ENCODE assay signal across 23 mouse cellular contexts in the genomic region with DNA sequence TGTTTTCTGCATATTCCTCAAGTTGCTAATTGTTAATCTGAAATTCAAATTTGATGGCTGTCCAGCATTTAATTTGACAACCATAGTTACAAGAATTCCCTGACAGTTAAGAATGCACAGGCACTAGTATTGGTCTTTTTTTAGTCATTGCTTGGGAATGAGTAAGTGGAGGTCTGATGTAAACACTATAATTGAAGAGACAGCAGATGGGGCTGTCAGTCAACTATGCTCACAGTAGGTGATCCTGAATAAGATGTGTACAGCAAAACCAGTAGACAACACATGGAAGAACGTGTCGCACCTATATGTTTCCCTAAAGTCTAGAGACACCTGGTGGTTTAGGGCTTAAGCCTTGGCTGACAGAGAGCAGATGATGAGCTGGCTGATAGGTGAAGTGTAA.
DNase-seq lines count a peak whose midpoint lies in the region; ATAC-seq and TF ChIP-seq lines count a peak whose summit lies in the region.
"Had no signal": no experiment of that assay in that cellular context is flagged by ENCODE, and none has a peak within 500 bp of the region (broad histone marks: within the 10 kb centered on the region; RNA-seq: fewer than 3 reads in every experiment).

No protein-coding gene starts in this region.

- WGBS in forebrain, embryonic 13.5 days, result 81% methylated on average over 2 of the region's 2 CpGs
- WGBS in forebrain, embryonic 11.5 days, result 84% methylated on average over 2 of the region's 2 CpGs
- 69% methylated on average over 2 of the region's 2 CpGs for WGBS in forebrain, embryonic 15.5 days
- 68% methylated on average over 2 of the region's 2 CpGs for WGBS in forebrain, postnatal 0 days
- 89% methylated on average over 2 of the region's 2 CpGs for WGBS in midbrain, embryonic 12.5 days
- 87% methylated on average over 2 of the region's 2 CpGs for WGBS in midbrain, embryonic 15.5 days

- no peak overlapping the region for H3K4me2 ChIP-seq in forebrain, embryonic 13.5 days
- no peak overlapping the region for H3K4me2 ChIP-seq in forebrain, embryonic 11.5 days (ENCODE audit: low read depth, low read length, severe bottlenecking)
- no peak overlapping the region for H3K4me2 ChIP-seq in forebrain, embryonic 15.5 days (replicated peaks)
- H3K4me2 ChIP-seq in forebrain, postnatal 0 days (ENCODE audit: low read depth), result no peak overlapping the region
- H3K4me2 ChIP-seq in midbrain, embryonic 12.5 days (replicated peaks), result no peak overlapping the region
- H3K4me2 ChIP-seq in midbrain, embryonic 15.5 days, result no peak overlapping the region
- H3K4me2 ChIP-seq: embryonic facial prominence, embryonic 12.5 days had no signal

- no peaks in the 10 kb centered on the region for H3K9me3 ChIP-seq in forebrain, embryonic 13.5 days (replicated peaks)
- no peaks in the 10 kb centered on the region for H3K9me3 ChIP-seq in forebrain, embryonic 11.5 days (ENCODE audit: control insufficient read depth, low read length)
- H3K9me3 ChIP-seq in forebrain, embryonic 15.5 days, result no peaks in the 10 kb centered on the region
- no peaks in the 10 kb centered on the region for H3K9me3 ChIP-seq in forebrain, postnatal 0 days (ENCODE audit: low read length)
- H3K9me3 ChIP-seq in midbrain, embryonic 12.5 days, result no peaks in the 10 kb centered on the region
- H3K9me3 ChIP-seq in midbrain, embryonic 15.5 days, result no peaks in the 10 kb centered on the region
- H3K9me3 ChIP-seq: embryonic facial prominence, embryonic 10.5 days; embryonic facial prominence, embryonic 12.5 days had no signal

- no peaks in the 10 kb centered on the region for H3K27me3 ChIP-seq in forebrain, embryonic 13.5 days
- H3K27me3 ChIP-seq in forebrain, embryonic 11.5 days (ENCODE audit: control insufficient read depth, insufficient read depth, low read length), result no peaks in the 10 kb centered on the region
- H3K27me3 ChIP-seq in forebrain, embryonic 15.5 days, result no peaks in the 10 kb centered on the region
- no peaks in the 10 kb centered on the region for H3K27me3 ChIP-seq in forebrain, postnatal 0 days (ENCODE audit: insufficient read depth, low read length)
- no peaks in the 10 kb centered on the region for H3K27me3 ChIP-seq in midbrain, embryonic 12.5 days
- H3K27me3 ChIP-seq in midbrain, embryonic 15.5 days (replicated peaks), result no peaks in the 10 kb centered on the region
- H3K27me3 ChIP-seq: CH12.LX; embryonic facial prominence, embryonic 12.5 days; Patski had no signal

- no peak overlapping the region for H3K27ac ChIP-seq in forebrain, embryonic 13.5 days
- H3K27ac ChIP-seq in forebrain, embryonic 11.5 days (ENCODE audit: low read depth, low read length), result no peak overlapping the region
- no peak overlapping the region for H3K27ac ChIP-seq in forebrain, embryonic 15.5 days (replicated peaks)
- no peak overlapping the region for H3K27ac ChIP-seq in forebrain, postnatal 0 days (ENCODE audit: low read depth, low read length)
- no peak overlapping the region for H3K27ac ChIP-seq in midbrain, embryonic 12.5 days (replicated peaks)
- H3K27ac ChIP-seq in midbrain, embryonic 15.5 days, result no peak overlapping the region
- H3K27ac ChIP-seq: embryonic facial prominence, embryonic 10.5 days; embryonic facial prominence, embryonic 12.5 days had no signal

- H3K4me1 ChIP-seq in forebrain, embryonic 13.5 days, result no peaks in the 10 kb centered on the region
- H3K4me1 ChIP-seq in forebrain, embryonic 11.5 days (replicated peaks; ENCODE audit: control insufficient read depth, insufficient read depth, low read length), result no peaks in the 10 kb centered on the region
- no peaks in the 10 kb centered on the region for H3K4me1 ChIP-seq in forebrain, embryonic 15.5 days
- H3K4me1 ChIP-seq in forebrain, postnatal 0 days (ENCODE audit: insufficient read depth), result no peaks in the 10 kb centered on the region
- no peaks in the 10 kb centered on the region for H3K4me1 ChIP-seq in midbrain, embryonic 12.5 days
- H3K4me1 ChIP-seq in midbrain, embryonic 15.5 days, result no peaks in the 10 kb centered on the region
- H3K4me1 ChIP-seq: embryonic facial prominence, embryonic 10.5 days; embryonic facial prominence, embryonic 12.5 days had no signal

- no peak for TF ChIP-seq CTCF in forebrain, postnatal 0 days (IDR thresholded peaks at IDR 0.05; ENCODE audit: low read depth)

- H3K36me3 ChIP-seq in forebrain, embryonic 13.5 days (ENCODE audit: poor library complexity, severe bottlenecking), result no peaks in the 10 kb centered on the region
- no peaks in the 10 kb centered on the region for H3K36me3 ChIP-seq in forebrain, embryonic 11.5 days (ENCODE audit: control insufficient read depth, insufficient read depth, low read length)
- no peaks in the 10 kb centered on the region for H3K36me3 ChIP-seq in forebrain, embryonic 15.5 days
- no peaks in the 10 kb centered on the region for H3K36me3 ChIP-seq in forebrain, postnatal 0 days (ENCODE audit: insufficient read depth)
- no peaks in the 10 kb centered on the region for H3K36me3 ChIP-seq in midbrain, embryonic 12.5 days
- H3K36me3 ChIP-seq in midbrain, embryonic 15.5 days (replicated peaks), result no peaks in the 10 kb centered on the region
- H3K36me3 ChIP-seq: embryonic facial prominence, embryonic 10.5 days; embryonic facial prominence, embryonic 12.5 days; G1E had no signal

- no peak overlapping the region for H3K9ac ChIP-seq in forebrain, embryonic 13.5 days
- no peak overlapping the region for H3K9ac ChIP-seq in forebrain, embryonic 11.5 days (ENCODE audit: low read length)
- H3K9ac ChIP-seq in forebrain, embryonic 15.5 days (replicated peaks), result no peak overlapping the region
- H3K9ac ChIP-seq in forebrain, postnatal 0 days, result no peak overlapping the region
- no peak overlapping the region for H3K9ac ChIP-seq in midbrain, embryonic 12.5 days (replicated peaks)
- H3K9ac ChIP-seq in midbrain, embryonic 15.5 days, result no peak overlapping the region
- H3K9ac ChIP-seq: embryonic facial prominence, embryonic 12.5 days had no signal

- ATAC-seq in forebrain, embryonic 13.5 days, result peak; percentile 36; the same call in 1 of the 2 replicates
- no peak for ATAC-seq in forebrain, embryonic 11.5 days (replicated peaks; ENCODE audit: low FRiP score)
- 0 out of 2 replicates have a peak, but pooled peaks have one; percentile 46 for ATAC-seq in forebrain, embryonic 15.5 days (replicated peaks)
- no peak for ATAC-seq in forebrain, postnatal 0 days
- peak; percentile 19; the same call in 1 of the 2 replicates for ATAC-seq in midbrain, embryonic 12.5 days (ENCODE audit: low FRiP score, low read depth)
- no peak for ATAC-seq in midbrain, embryonic 15.5 days (replicated peaks)
- ATAC-seq: activated CD4-positive, CD25-positive, alpha-beta regulatory T cell, adult 4 months; CD4-positive, CD25-positive, alpha-beta regulatory T cell, adult 4 months; Patski had no signal

- H3K4me3 ChIP-seq in forebrain, embryonic 13.5 days, result no peak overlapping the region
- H3K4me3 ChIP-seq in forebrain, embryonic 11.5 days (ENCODE audit: low read depth, low read length), result no peak overlapping the region
- H3K4me3 ChIP-seq in forebrain, embryonic 15.5 days, result no peak overlapping the region
- H3K4me3 ChIP-seq in forebrain, postnatal 0 days (ENCODE audit: low read depth, low read length), result no peak overlapping the region
- no peak overlapping the region for H3K4me3 ChIP-seq in midbrain, embryonic 12.5 days
- no peak overlapping the region for H3K4me3 ChIP-seq in midbrain, embryonic 15.5 days
- H3K4me3 ChIP-seq: embryonic facial prominence, embryonic 10.5 days; embryonic facial prominence, embryonic 12.5 days had no signal

- no peak for DNase-seq in forebrain, embryonic 11.5 days (ENCODE audit: low spot score)
- DNase-seq in forebrain, postnatal 0 days, result no peak
- DNase-seq in testis, postnatal 14 days (ENCODE audit: low spot score), result no peak
- DNase-seq: adrenal gland, adult 8-10 months; adrenal gland, postnatal 14 days; adrenal gland, postnatal 36 days; B cell, adult 2 months; cerebellum, adult 11-12 months; cerebellum, adult 2 months; cerebellum, adult 9-10 months; cerebellum, postnatal 10 days; cerebellum, postnatal 25 days had no signal

Comparison
In these comparisons a context has a peak if more than half of its experiments do, and no peak if none do; other contexts are left out.
1. ATAC-seq: peak in forebrain, embryonic 13.5 days (single experiment), forebrain, embryonic 15.5 days (single experiment) and midbrain, embryonic 12.5 days (single experiment); none in forebrain, embryonic 11.5 days (single experiment), forebrain, postnatal 0 days (single experiment) and midbrain, embryonic 15.5 days (single experiment).